Mouse (Mus musculus) heart, postnatal 0 days (tissue): ENCODE data around the gene Fam107b.

Source experiments
- CTCF ChIP-seq: IDR thresholded peaks from 2 replicates; pipeline ENCODE4 v1.5.1; 2016; ENCODE audit warnings: antibody characterized with exemption, control low read depth, low read depth
- EP300 ChIP-seq: IDR thresholded peaks from 2 replicates; pipeline ENCODE4 v1.6.1; 2016; ENCODE audit warnings: antibody characterized with exemption, low read depth

- TF ChIP-seq CTCF, result no peak
- no peak for TF ChIP-seq EP300
Observed at GRCm38 (mm10) chr2:3765957-3766783, 195.9 kb downstream of the Fam107b start.
